Mouse (Mus musculus): ENCODE data around the gene Zfp316. TPM values are rescaled to one million over a fixed set of nuclear protein-coding genes. Genes with fewer than 3 reads are reported as not detected.

Zfp316 gene
- polyA plus RNA-seq, 2 experiments: 2.8 to 9.1 TPM

- WGBS: 8% methylated on average over 21 of the region's 38 CpGs
- H3K4me3 ChIP-seq (replicated peaks; ENCODE audit: low read length): peak within 1 kb of the TSS; percentile 55
- 0 out of 2 replicates have a peak, but pooled peaks cover 6% of the 10 kb centered on the region for H3K36me3 ChIP-seq (ENCODE audit: control insufficient read depth, insufficient read depth, low read length)
- ATAC-seq (ENCODE audit: low FRiP score, low read depth) (no peak), DNase-seq (ENCODE audit: low spot score) (no peak)
- H3K4me1 ChIP-seq (ENCODE audit: control insufficient read depth, insufficient read depth, low read length): peaks cover 6% of the 10 kb centered on the region; the same call in 1 of the 2 replicates
- H3K9ac ChIP-seq (ENCODE audit: low read depth, low read length, severe bottlenecking): peak within 1 kb of the TSS; percentile 67
- peaks cover 55% of the 10 kb centered on the region for H3K27me3 ChIP-seq (ENCODE audit: control insufficient read depth, insufficient read depth, low read length)
- no peaks in the 10 kb centered on the region for H3K9me3 ChIP-seq (ENCODE audit: control insufficient read depth, low read length)
- peak within 1 kb of the TSS; percentile 90 for H3K4me2 ChIP-seq (replicated peaks; ENCODE audit: low read depth, low read length, severe bottlenecking)
- no peak within 1 kb of the TSS for H3K27ac ChIP-seq (replicated peaks; ENCODE audit: low read depth, low read length)
- TF ChIP-seq POLR2A (IDR thresholded peaks at IDR 0.05; ENCODE audit: borderline replicate concordance, extremely low read depth, insufficient read depth, insufficient read length): no peak
Measured at GRCm38 (mm10) chr5:143293404-143293803, 23.6 kb upstream of the Zfp316 start, which contains the start of gene Zfp853. TSS of gene Zfp853 (minus strand) at chr5:143293623.

- no peak for TF ChIP-seq POLR2A (IDR thresholded peaks at IDR 0.05; ENCODE audit: borderline replicate concordance, extremely low read depth, insufficient read depth, insufficient read length)
- DNase-seq (ENCODE audit: low spot score) (no peak), ATAC-seq (ENCODE audit: low FRiP score, low read depth) (no peak)
- Histone ChIP-seq H3K36me3 (ENCODE audit: control insufficient read depth, insufficient read depth, low read length) (0 out of 2 replicates have a peak, but pooled peaks cover 6% of the 10 kb centered on the region), H3K4me2 (replicated peaks; ENCODE audit: low read depth, low read length, severe bottlenecking) (peak overlapping the region; percentile 90), H3K27me3 (ENCODE audit: control insufficient read depth, insufficient read depth, low read length) (peaks cover 60% of the 10 kb centered on the region), H3K9ac (ENCODE audit: low read depth, low read length, severe bottlenecking) (peak overlapping the region; percentile 67), H3K27ac (replicated peaks; ENCODE audit: low read depth, low read length) (no peak overlapping the region), H3K9me3 (ENCODE audit: control insufficient read depth, low read length) (no peaks in the 10 kb centered on the region), H3K4me3 (replicated peaks; ENCODE audit: low read length) (peak overlapping the region; percentile 55), H3K4me1 (ENCODE audit: control insufficient read depth, insufficient read depth, low read length) (peaks cover 11% of the 10 kb centered on the region; the same call in 1 of the 2 replicates)
- WGBS: 3% methylated on average over 16 of the region's 19 CpGs
Measured at GRCm38 (mm10) chr5:143292879-143293278, 23.1 kb upstream of the Zfp316 start.

GRCm38 (mm10) chr5:143289299-143289698 lies 19.5 kb upstream of the Zfp316 start:
- ATAC-seq (ENCODE audit: low FRiP score, low read depth): no peak
- no peaks in the 10 kb centered on the region for H3K9me3 ChIP-seq (ENCODE audit: control insufficient read depth, low read length)

GRCm38 (mm10) chr5:143288378-143288911 lies 18.6 kb upstream of the Zfp316 start:
- 20% methylated on average over 9 of the region's 9 CpGs for WGBS
- DNase-seq (ENCODE audit: low spot score) (no peak), ATAC-seq (ENCODE audit: low FRiP score, low read depth) (no peak)
- Histone ChIP-seq H3K4me1 (ENCODE audit: control insufficient read depth, insufficient read depth, low read length) (peaks cover 8% of the 10 kb centered on the region; the same call in 1 of the 2 replicates), H3K9me3 (ENCODE audit: control insufficient read depth, low read length) (no peaks in the 10 kb centered on the region), H3K27ac (replicated peaks; ENCODE audit: low read depth, low read length) (no peak overlapping the region), H3K9ac (ENCODE audit: low read depth, low read length, severe bottlenecking) (no peak overlapping the region; the same call in 1 of the 2 replicates), H3K4me3 (replicated peaks; ENCODE audit: low read length) (peak overlapping the region; percentile 25), H3K4me2 (replicated peaks; ENCODE audit: low read depth, low read length, severe bottlenecking) (peak overlapping the region; percentile 37), H3K27me3 (ENCODE audit: control insufficient read depth, insufficient read depth, low read length) (peaks cover 66% of the 10 kb centered on the region), H3K36me3 (ENCODE audit: control insufficient read depth, insufficient read depth, low read length) (0 out of 2 replicates have a peak, but pooled peaks cover 6% of the 10 kb centered on the region)
- no peak for TF ChIP-seq POLR2A (IDR thresholded peaks at IDR 0.05; ENCODE audit: borderline replicate concordance, extremely low read depth, insufficient read depth, insufficient read length)

More at GRCm38 (mm10) chr5:143289299-143289698, 19.5 kb upstream of the Zfp316 start:
- no peak for TF ChIP-seq POLR2A (IDR thresholded peaks at IDR 0.05; ENCODE audit: borderline replicate concordance, extremely low read depth, insufficient read depth, insufficient read length)
- no peak overlapping the region for H3K9ac ChIP-seq (ENCODE audit: low read depth, low read length, severe bottlenecking)
- no peak for DNase-seq (ENCODE audit: low spot score)
- H3K27ac ChIP-seq (replicated peaks; ENCODE audit: low read depth, low read length): no peak overlapping the region
- peaks cover 74% of the 10 kb centered on the region for H3K27me3 ChIP-seq (ENCODE audit: control insufficient read depth, insufficient read depth, low read length)
- no peak overlapping the region for H3K4me2 ChIP-seq (replicated peaks; ENCODE audit: low read depth, low read length, severe bottlenecking)
- 0 out of 2 replicates have a peak, but pooled peaks cover 6% of the 10 kb centered on the region for H3K36me3 ChIP-seq (ENCODE audit: control insufficient read depth, insufficient read depth, low read length)
- WGBS: 75% methylated on average over 9 of the region's 9 CpGs
- no peak overlapping the region for H3K4me3 ChIP-seq (replicated peaks; ENCODE audit: low read length)
- peaks cover 14% of the 10 kb centered on the region; the same call in 1 of the 2 replicates for H3K4me1 ChIP-seq (ENCODE audit: control insufficient read depth, insufficient read depth, low read length)

- peak overlapping the region; percentile 37 for H3K4me2 ChIP-seq (replicated peaks; ENCODE audit: low read depth, low read length, severe bottlenecking)
- H3K27ac ChIP-seq (replicated peaks; ENCODE audit: low read depth, low read length): no peak overlapping the region
- 2% methylated on average over 40 of the region's 48 CpGs for WGBS
- peaks cover 8% of the 10 kb centered on the region; the same call in 1 of the 2 replicates for H3K4me1 ChIP-seq (ENCODE audit: control insufficient read depth, insufficient read depth, low read length)
- peak overlapping the region; percentile 22; the same call in 1 of the 2 replicates for H3K9ac ChIP-seq (ENCODE audit: low read depth, low read length, severe bottlenecking)
- peak overlapping the region; percentile 25 for H3K4me3 ChIP-seq (replicated peaks; ENCODE audit: low read length)
- H3K27me3 ChIP-seq (ENCODE audit: control insufficient read depth, insufficient read depth, low read length): peaks cover 60% of the 10 kb centered on the region
- no peaks in the 10 kb centered on the region for H3K9me3 ChIP-seq (ENCODE audit: control insufficient read depth, low read length)
- no peak for DNase-seq (ENCODE audit: low spot score)
- 0 out of 2 replicates have a peak, but pooled peaks cover 6% of the 10 kb centered on the region for H3K36me3 ChIP-seq (ENCODE audit: control insufficient read depth, insufficient read depth, low read length)
- ATAC-seq (ENCODE audit: low FRiP score, low read depth): no peak
- TF ChIP-seq POLR2A (IDR thresholded peaks at IDR 0.05; ENCODE audit: borderline replicate concordance, extremely low read depth, insufficient read depth, insufficient read length): no peak
Measured at GRCm38 (mm10) chr5:143287774-143288328, 18.0 kb upstream of the Zfp316 start.
